Mouse (Mus musculus) splenic B cell, adult 2 months (primary cell): ENCODE results near the gene Meox1.

Source experiments
- DNase-seq: peaks from one replicate; pipeline ENCODE4 v3.0.0-alpha.2; 2011; ENCODE audit warnings: low read depth, low spot score
- H3K27me3 ChIP-seq: 2 replicates; pipeline ENCODE4 v1.6.1; 2012; ENCODE audit warnings: mild to moderate bottlenecking, low read length, moderate library complexity, mixed read lengths; ENCODE audit not compliant: control insufficient read depth, poor library complexity, insufficient read depth, severe bottlenecking
- H3K36me3 ChIP-seq: 2 replicates; pipeline ENCODE4 v1.6.1; 2012; ENCODE audit warnings: mild to moderate bottlenecking, low read length, moderate library complexity, mixed read lengths; ENCODE audit not compliant: control insufficient read depth, poor library complexity, insufficient read depth, severe bottlenecking

Gene Meox1

GRCm38 (mm10) chr11:101847509-101847908 is 46.7 kb downstream of the Meox1 start:
- Histone ChIP-seq H3K27me3 (no peaks in the 10 kb centered on the region), H3K36me3 (no peaks in the 10 kb centered on the region)
- DNase-seq = no peak

- H3K27me3 ChIP-seq = no peaks in the 10 kb centered on the region
- H3K36me3 ChIP-seq = no peaks in the 10 kb centered on the region
- no peak for DNase-seq
Observed at GRCm38 (mm10) chr11:101842773-101843163, 51.4 kb downstream of the Meox1 start.

DNA sequence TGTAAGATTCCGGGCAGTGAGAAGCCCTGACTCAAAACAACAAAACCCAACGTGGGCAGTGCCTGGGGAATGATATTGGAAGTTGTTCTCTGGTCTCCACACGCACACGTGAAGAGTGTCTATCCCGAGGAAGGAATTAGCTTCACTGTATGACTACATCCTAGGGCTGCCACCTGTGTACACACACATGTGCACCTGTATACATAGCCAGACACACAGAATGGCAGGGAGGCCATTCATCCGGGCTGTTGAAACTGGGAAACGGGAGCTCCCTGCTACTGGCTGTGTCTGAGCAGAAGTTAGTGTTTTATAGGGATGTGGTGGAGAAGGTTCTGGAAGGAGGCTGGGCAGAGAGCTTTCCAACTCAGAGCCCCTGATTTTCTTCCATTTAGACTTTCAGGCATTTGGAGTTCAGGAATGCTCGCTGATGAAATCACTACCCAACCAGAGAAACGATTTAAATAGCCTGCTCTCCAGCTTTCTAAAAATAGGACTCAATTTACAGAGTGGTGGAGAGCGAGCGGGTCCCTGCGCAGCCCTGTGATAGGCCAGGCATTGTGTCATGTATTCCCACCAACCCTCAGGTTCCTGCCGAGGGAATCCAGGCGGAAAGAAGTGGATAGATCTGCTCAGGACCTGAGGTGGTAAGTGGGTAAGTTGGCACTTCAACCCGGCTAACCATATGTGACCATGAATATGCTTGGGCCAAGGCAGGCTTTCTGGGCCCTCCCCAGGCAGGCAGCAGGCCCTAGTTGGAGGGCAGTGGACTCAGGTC is 52.0 kb downstream of the Meox1 start:
- no peaks in the 10 kb centered on the region for H3K27me3 ChIP-seq
- no peak for DNase-seq
- H3K36me3 ChIP-seq = no peaks in the 10 kb centered on the region

DNA sequence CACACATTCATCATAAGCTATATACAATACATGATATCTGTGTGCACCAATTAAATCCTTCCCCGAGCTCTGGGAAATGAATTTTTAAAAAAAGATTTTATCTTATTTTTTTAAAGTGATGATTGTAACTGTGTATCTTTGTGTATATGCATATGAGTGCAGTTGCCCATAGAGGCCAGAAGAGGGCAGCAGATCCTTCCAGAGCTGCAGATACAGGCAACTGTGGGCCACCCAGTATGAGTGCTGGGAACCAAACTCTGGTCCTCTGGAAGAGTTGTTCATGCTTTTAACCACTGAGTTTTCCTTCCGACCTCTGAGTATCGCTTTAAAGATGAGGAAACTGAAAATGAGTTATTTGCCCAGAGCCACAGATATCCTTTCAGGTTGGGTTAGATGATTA is 53.8 kb downstream of the Meox1 start:
- no peak for DNase-seq
- no peaks in the 10 kb centered on the region for H3K27me3 ChIP-seq
- no peaks in the 10 kb centered on the region for H3K36me3 ChIP-seq

DNA sequence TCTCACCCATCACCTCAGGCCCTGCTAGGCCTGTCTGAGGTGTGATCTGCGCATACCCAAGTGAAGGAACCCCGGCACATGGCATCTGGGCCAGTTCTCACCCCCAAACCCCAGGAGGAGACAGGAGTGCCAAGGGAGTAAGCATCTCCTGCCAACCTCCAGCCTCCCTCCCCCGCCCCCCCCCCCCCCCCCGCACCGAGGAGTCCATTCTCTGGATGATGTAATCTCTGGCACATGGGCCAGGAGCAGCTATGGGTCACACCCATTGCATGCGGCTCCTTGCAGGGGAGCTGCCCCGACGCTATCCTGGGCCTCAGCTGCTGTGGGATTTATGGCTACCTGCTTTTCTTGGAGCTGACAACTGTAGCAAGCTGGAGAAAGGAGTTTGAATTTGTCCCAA is 54.7 kb downstream of the Meox1 start:
- Histone ChIP-seq H3K27me3 (no peaks in the 10 kb centered on the region), H3K36me3 (no peaks in the 10 kb centered on the region)
- DNase-seq = no peak

DNA sequence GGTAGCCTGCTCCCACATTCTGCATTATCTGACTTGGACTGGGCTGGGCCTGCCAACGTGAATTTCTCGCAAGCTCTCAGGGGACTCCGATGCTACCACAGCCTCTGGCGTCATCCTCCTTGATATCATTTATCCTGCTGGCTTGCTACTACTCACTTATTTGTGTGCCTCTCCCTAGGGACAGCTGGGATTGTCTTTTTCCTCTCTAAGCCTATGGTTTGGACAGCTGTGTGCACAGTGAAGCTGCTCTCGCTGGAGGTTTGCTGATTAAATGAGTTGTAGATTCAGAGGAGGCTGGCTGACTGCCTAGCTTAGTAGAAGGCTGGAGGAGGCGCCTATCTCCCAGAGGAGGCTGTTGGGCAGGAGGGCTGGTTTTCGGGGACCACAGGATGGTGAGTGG is 62.2 kb downstream of the Meox1 start:
- Histone ChIP-seq H3K27me3 (no peaks in the 10 kb centered on the region), H3K36me3 (no peaks in the 10 kb centered on the region)
- DNase-seq = no peak

GRCm38 (mm10) chr11:101830616-101831015 is 63.6 kb downstream of the Meox1 start:
- Histone ChIP-seq H3K27me3 (no peaks in the 10 kb centered on the region), H3K36me3 (no peaks in the 10 kb centered on the region)
- no peak for DNase-seq

GRCm38 (mm10) chr11:101830112-101830511 is 64.1 kb downstream of the Meox1 start:
- DNase-seq = no peak
- no peaks in the 10 kb centered on the region for H3K36me3 ChIP-seq
- no peaks in the 10 kb centered on the region for H3K27me3 ChIP-seq

DNA sequence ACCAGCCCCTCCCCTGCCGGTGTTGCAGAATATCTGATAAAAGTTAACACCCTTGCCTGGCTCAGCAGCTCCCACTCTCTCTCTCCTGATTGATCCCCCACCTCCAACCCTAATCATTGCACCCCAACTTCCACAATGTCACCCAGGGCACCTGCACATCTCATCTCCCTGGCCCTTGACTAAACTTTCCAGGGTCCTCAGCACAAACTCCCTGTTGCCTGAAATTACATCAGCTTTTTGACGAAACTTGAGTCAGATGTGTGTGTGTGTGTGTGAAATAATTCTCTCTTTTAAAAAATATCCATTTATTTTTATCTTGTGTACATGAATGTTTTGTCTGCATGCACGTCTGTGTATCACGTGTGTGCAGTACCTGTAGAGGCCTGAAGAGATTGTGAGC is 65.5 kb downstream of the Meox1 start:
- H3K36me3 ChIP-seq = no peaks in the 10 kb centered on the region
- H3K27me3 ChIP-seq = no peaks in the 10 kb centered on the region
- DNase-seq = no peak
